Mouse (Mus musculus) myocyte (in vitro differentiated cells): ENCODE measurements around the gene Tmem50b. TPM values are rescaled to one million over a fixed set of nuclear protein-coding genes. Genes with fewer than 3 reads are reported as not detected.

Experiments
- H3K27me3 ChIP-seq: one replicate; pipeline ENCODE4 v1.6.1; 2011; ENCODE audit not compliant: control insufficient read depth, insufficient read depth, insufficient read length
- H3K36me3 ChIP-seq: one replicate; pipeline ENCODE4 v1.6.1; 2011; ENCODE audit not compliant: control insufficient read depth, insufficient read depth
- H3K4me2 ChIP-seq: one replicate; pipeline ENCODE4 v1.6.1; 2011; ENCODE audit warnings: low read depth, control low read depth
- H3K4me3 ChIP-seq: one replicate; pipeline ENCODE4 v1.5.1; 2011; ENCODE audit warnings: mild to moderate bottlenecking, control low read depth, moderate library complexity
- H3K79me2 ChIP-seq: one replicate; pipeline ENCODE4 v1.6.1; 2011; ENCODE audit not compliant: control insufficient read depth, insufficient read depth
- H3ac ChIP-seq: one replicate; pipeline ENCODE4 v1.6.1; 2011; ENCODE audit not compliant: control insufficient read depth, insufficient read length
- CEBPB ChIP-seq: IDR thresholded peaks from 2 replicates; pipeline ENCODE4 v1.6.1; 2011; ENCODE audit warnings: mild to moderate bottlenecking, moderate library complexity; ENCODE audit not compliant: poor library complexity, insufficient read depth, severe bottlenecking
- E2F4 ChIP-seq: IDR thresholded peaks from one replicate; pipeline ENCODE4 v1.6.1; 2011; ENCODE audit warnings: mild to moderate bottlenecking, control low read depth, moderate library complexity; ENCODE audit not compliant: insufficient read depth
- MAX ChIP-seq: IDR thresholded peaks from one replicate; pipeline ENCODE4 v1.6.1; 2011; ENCODE audit warnings: low read depth, mild to moderate bottlenecking, control low read depth
- MYOD1 ChIP-seq, 3 experiments: IDR thresholded peaks; one replicate each; pipeline ENCODE4 v1.6.1; 2011; ENCODE audit warnings: control low read depth in 2 of 3, low read depth in 2 of 3, mild to moderate bottlenecking in 2 of 3, moderate library complexity in 1 of 3; ENCODE audit not compliant: insufficient read length in 2 of 3, control insufficient read depth in 1 of 3
- MYOG ChIP-seq, 3 experiments: IDR thresholded peaks; one replicate each; pipeline ENCODE4 v1.6.1; 2011; ENCODE audit warnings: control low read depth in 2 of 3, low read depth in 2 of 3, mild to moderate bottlenecking in 2 of 3; ENCODE audit not compliant: insufficient read length in 2 of 3, control insufficient read depth in 1 of 3, insufficient read depth in 1 of 3
- POLR2A ChIP-seq: IDR thresholded peaks from one replicate; pipeline ENCODE4 v1.6.1; 2011; ENCODE audit warnings: low read depth, mild to moderate bottlenecking, control low read depth, moderate library complexity; ENCODE audit not compliant: insufficient read length
- POLR2AphosphoS2 ChIP-seq: IDR thresholded peaks from one replicate; pipeline ENCODE4 v1.6.1; 2011; ENCODE audit warnings: low read depth, control low read depth; ENCODE audit not compliant: insufficient read length
- REST ChIP-seq: IDR thresholded peaks from one replicate; pipeline ENCODE4 v1.6.1; 2011; ENCODE audit warnings: mild to moderate bottlenecking, control low read depth, moderate library complexity; ENCODE audit not compliant: insufficient read depth, insufficient read length
- SRF ChIP-seq: IDR thresholded peaks from one replicate; pipeline ENCODE4 v1.6.1; 2011; ENCODE audit warnings: low read depth; ENCODE audit not compliant: control insufficient read depth, insufficient read length
- TCF12 ChIP-seq: IDR thresholded peaks from one replicate; pipeline ENCODE4 v1.6.1; 2011; ENCODE audit warnings: mild to moderate bottlenecking, control low read depth; ENCODE audit not compliant: poor library complexity, insufficient read depth, severe bottlenecking
- TCF3 ChIP-seq: IDR thresholded peaks from one replicate; pipeline ENCODE4 v1.6.1; 2011; ENCODE audit warnings: low read depth, control low read depth; ENCODE audit not compliant: insufficient read length
- USF1 ChIP-seq: IDR thresholded peaks from one replicate; pipeline ENCODE4 v1.6.1; 2011; ENCODE audit warnings: low read depth, mild to moderate bottlenecking, control low read depth, moderate library complexity
- polyA plus RNA-seq: library from polyadenylated mRNA; unstranded; fragments of >200 nt; fragmentation: generic; extraction: Trizol; gene quantifications from one replicate; pipeline ENCODE4 v1.2.1, GENCODE M21; 2012; ENCODE audit warnings: missing spikeins

The Tmem50b gene
- polyA plus RNA-seq, 1 experiment: 11.4 TPM

DNA sequence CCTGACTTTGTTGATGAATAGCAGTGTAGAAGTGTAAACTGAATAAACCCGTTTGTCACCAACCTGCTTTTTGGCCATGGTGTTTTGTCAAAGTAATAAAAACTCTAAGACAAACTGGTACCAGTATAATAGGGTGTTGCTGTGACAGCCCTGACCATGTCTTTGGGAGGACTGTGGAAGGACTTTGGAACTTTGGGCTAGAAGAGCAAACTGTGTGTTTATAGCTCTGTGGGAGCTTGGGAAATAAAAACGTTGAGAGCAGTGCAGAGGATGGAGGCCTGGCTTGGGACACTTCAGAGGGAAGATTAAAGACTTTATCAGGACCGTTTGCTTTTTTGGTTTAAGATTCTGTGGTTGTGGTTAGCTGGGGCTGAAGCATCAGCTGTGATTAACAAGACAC lies 26.5 kb downstream of the Tmem50b start:
- Histone ChIP-seq H3K79me2 (no peaks in the 10 kb centered on the region), H3K27me3 (no peaks in the 10 kb centered on the region), H3K36me3 (no peaks in the 10 kb centered on the region), H3K4me3 (no peak overlapping the region), H3ac (no peak overlapping the region), H3K4me2 (no peak overlapping the region)
- TF ChIP-seq E2F4 (no peak), MYOG (IDR thresholded peaks at IDR 0.05; ENCODE audit: control insufficient read depth in 1 of 3, insufficient read depth in 1 of 3, insufficient read length in 2 of 3, low read depth in 2 of 3) (no peak), MAX (no peak), REST (no peak), TCF3 (no peak), POLR2A (no peak), TCF12 (no peak), SRF (no peak), CEBPB (no peak), MYOD1 (IDR thresholded peaks at IDR 0.05; ENCODE audit: control insufficient read depth in 1 of 3, insufficient read length in 2 of 3, low read depth in 2 of 3) (no peak), USF1 (no peak), POLR2AphosphoS2 (no peak)

DNA sequence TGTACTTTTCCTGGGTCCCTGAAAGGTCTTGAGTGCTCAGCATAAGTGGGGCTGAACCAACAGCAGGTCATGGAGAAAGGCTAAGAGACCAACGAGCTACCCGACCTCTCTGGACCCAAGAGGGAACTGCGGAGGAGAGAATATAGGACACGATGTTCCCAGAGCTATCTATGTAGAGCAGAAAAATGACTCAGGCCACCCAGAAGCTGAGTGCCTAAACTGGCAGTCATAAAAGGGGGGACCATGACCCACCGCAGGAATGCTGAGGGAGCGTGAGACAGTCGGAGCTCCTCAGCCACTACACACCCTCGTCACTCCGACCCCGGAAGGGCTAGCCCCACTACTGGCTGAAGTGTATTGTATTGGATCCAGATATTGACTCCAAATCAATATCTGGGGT lies 28.6 kb downstream of the Tmem50b start:
- H3ac ChIP-seq: no peak overlapping the region
- H3K27me3 ChIP-seq: no peaks in the 10 kb centered on the region
- no peaks in the 10 kb centered on the region for H3K79me2 ChIP-seq
- no peak overlapping the region for H3K4me3 ChIP-seq
- H3K36me3 ChIP-seq: no peaks in the 10 kb centered on the region
- no peak for TF ChIP-seq CEBPB
- TF ChIP-seq TCF12: no peak
- TF ChIP-seq POLR2AphosphoS2: no peak
- no peak for TF ChIP-seq SRF
- no peak for TF ChIP-seq REST
- no peak for TF ChIP-seq USF1
- no peak for TF ChIP-seq MYOD1 (IDR thresholded peaks at IDR 0.05; ENCODE audit: control insufficient read depth in 1 of 3, insufficient read length in 2 of 3, low read depth in 2 of 3)
- no peak overlapping the region for H3K4me2 ChIP-seq

DNA sequence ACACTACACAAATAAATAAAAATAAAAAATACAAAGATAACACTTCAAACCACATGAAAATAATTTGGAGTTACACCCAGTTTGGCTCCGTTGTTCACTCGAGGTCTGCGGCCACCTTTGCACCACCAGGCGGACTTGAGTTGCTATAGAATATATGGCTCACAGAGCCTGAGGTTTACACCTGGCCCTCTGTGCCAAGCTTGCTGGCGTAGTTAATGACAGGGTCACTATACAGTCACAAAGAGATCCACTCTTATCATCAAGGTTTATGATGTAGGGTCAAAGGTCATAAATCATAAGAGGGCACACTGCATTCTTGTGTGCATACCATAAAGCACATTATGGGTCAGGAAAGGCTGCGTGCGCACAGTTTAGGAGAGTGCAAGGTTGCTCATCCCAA lies 31.6 kb downstream of the Tmem50b start:
- Histone ChIP-seq H3K4me2 (no peak overlapping the region), H3K79me2 (no peaks in the 10 kb centered on the region), H3K4me3 (no peak overlapping the region), H3K36me3 (peaks cover 7% of the 10 kb centered on the region), H3K27me3 (no peaks in the 10 kb centered on the region), H3ac (no peak overlapping the region)
- TF ChIP-seq REST (no peak), E2F4 (no peak), SRF (no peak), CEBPB (no peak), TCF3 (no peak), USF1 (no peak), TCF12 (no peak), MYOG (IDR thresholded peaks at IDR 0.05; ENCODE audit: control insufficient read depth in 1 of 3, insufficient read depth in 1 of 3, insufficient read length in 2 of 3, low read depth in 2 of 3) (no peak), POLR2AphosphoS2 (no peak)

DNA sequence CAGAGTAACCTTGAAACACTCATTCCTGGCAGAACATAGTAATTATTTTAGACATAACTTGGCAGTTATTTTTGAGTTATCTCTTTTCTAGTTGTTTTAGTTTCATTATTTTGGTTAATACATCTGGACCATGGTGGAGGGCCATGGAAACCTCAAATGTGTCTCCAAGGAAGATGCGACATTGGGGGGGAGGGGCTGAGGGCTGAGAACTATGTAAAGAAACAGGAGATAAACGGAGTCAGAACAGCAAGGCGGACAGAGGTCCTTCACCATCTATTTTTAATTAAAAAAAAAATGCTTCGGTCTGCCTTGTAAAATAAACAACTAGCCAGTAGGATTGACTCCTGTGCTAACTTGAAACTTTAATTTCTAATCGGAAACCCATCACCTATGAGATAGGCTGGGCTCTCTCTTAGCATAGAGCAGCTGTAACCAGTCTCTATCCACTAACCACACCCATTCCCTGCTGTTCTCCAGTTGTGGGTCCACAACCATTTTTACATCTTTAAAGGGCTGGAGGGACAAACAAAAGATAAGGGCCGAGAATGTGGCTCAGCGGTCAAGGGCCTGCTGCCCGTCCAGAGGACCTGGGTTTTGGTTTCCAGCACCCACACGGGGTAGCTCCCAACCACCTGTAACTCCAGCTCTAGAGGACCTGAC lies 32.2 kb downstream of the Tmem50b start:
- no peak overlapping the region for H3ac ChIP-seq
- no peaks in the 10 kb centered on the region for H3K79me2 ChIP-seq
- no peak overlapping the region for H3K4me2 ChIP-seq
- no peaks in the 10 kb centered on the region for H3K27me3 ChIP-seq
- H3K4me3 ChIP-seq: no peak overlapping the region
- TF ChIP-seq SRF (no peak), MYOG (IDR thresholded peaks at IDR 0.05; ENCODE audit: control insufficient read depth in 1 of 3, insufficient read depth in 1 of 3, insufficient read length in 2 of 3, low read depth in 2 of 3) (no peak), POLR2A (no peak), POLR2AphosphoS2 (no peak), TCF3 (no peak), E2F4 (no peak), TCF12 (no peak), USF1 (no peak), REST (no peak), MAX (no peak)
- peaks cover 10% of the 10 kb centered on the region for H3K36me3 ChIP-seq

DNA sequence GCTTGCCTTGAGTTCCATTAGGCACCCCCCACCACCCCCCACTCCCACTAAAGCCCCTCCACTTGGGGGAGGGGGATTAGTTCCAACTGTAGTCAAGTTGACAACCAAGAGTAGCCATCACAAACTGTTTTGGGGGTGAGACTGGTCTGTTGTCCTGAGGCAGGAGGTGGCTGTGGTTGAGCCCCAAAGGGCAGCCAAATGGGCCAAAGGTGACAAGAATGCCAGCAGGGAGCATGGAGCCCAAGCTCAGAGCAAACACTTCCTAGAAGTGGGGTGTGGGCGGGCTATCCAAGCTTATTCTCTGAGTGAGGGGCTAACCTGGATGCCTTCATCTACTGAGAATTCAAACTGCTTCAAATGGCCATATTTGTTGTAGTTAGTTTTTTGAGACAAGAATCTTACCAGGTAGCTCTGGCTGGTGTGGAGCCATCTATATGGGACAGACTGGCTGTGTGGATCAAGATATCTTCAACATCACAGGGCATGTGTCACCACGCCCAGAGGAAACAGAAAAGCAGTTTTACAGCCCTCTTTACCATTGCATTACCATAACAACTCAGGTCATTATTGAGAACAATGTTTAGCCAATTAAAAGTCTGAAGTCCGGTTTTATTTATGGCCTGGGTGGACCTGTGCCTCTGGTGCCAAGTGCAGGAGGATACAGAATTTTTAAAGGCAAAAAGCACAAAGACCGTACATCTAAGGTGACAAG lies 32.9 kb downstream of the Tmem50b start:
- Histone ChIP-seq H3K36me3 (peaks cover 13% of the 10 kb centered on the region), H3K79me2 (no peaks in the 10 kb centered on the region), H3K27me3 (no peaks in the 10 kb centered on the region), H3ac (no peak overlapping the region), H3K4me2 (no peak overlapping the region), H3K4me3 (no peak overlapping the region)
- no peak for TF ChIP-seq REST
- no peak for TF ChIP-seq E2F4
- TF ChIP-seq TCF3: no peak
- TF ChIP-seq MAX: no peak
- no peak for TF ChIP-seq POLR2A
- TF ChIP-seq MYOG (IDR thresholded peaks at IDR 0.05; ENCODE audit: control insufficient read depth in 1 of 3, insufficient read depth in 1 of 3, insufficient read length in 2 of 3, low read depth in 2 of 3): no peak
- no peak for TF ChIP-seq SRF
- TF ChIP-seq CEBPB: no peak
- TF ChIP-seq TCF12: no peak
- no peak for TF ChIP-seq MYOD1 (IDR thresholded peaks at IDR 0.05; ENCODE audit: control insufficient read depth in 1 of 3, insufficient read length in 2 of 3, low read depth in 2 of 3)
- no peak for TF ChIP-seq USF1
- TF ChIP-seq POLR2AphosphoS2: no peak
